ENCODE assay signal across 27 mouse cellular contexts in genomic region chr2:153087091-153087490, GRCm38 (mm10). TPM values are rescaled to one million over a fixed set of nuclear protein-coding genes. Genes with fewer than 3 reads are reported as not detected.
"Had no signal": no experiment of that assay in that cellular context is flagged by ENCODE, and none has a peak within 500 bp of the region (broad histone marks: within the 10 kb centered on the region; RNA-seq: fewer than 3 reads in every experiment).

No protein-coding gene starts in this region.

- H3K36me3 ChIP-seq: limb, embryonic 10.5 days; limb, embryonic 13.5 days; liver, embryonic 12.5 days; liver, embryonic 15.5 days; lung, embryonic 15.5 days; midbrain, embryonic 10.5 days; midbrain, embryonic 13.5 days; neural tube, embryonic 13.5 days; stomach, embryonic 15.5 days had no signal

- DNase-seq: kidney, adult 2 months; liver; lung, adult 18-20 months; lung, postnatal 10 days; lung, postnatal 36 days; retina, postnatal 1 day; spleen, adult 18-20 months; thymus, postnatal 25 days had no signal

- H3K9ac ChIP-seq: limb, embryonic 13.5 days; liver, embryonic 12.5 days; liver, embryonic 15.5 days; lung, embryonic 15.5 days; midbrain, embryonic 13.5 days; neural tube, embryonic 13.5 days; stomach, embryonic 15.5 days had no signal

- ATAC-seq: intestine, postnatal 0 days; liver, embryonic 12.5 days; midbrain, embryonic 13.5 days; midbrain, embryonic 16.5 days had no signal

- H3K4me2 ChIP-seq: limb, embryonic 13.5 days; liver, embryonic 12.5 days; liver, embryonic 15.5 days; lung, embryonic 15.5 days; midbrain, embryonic 13.5 days; neural tube, embryonic 13.5 days; stomach, embryonic 15.5 days had no signal

- H3K4me3 ChIP-seq: layer of hippocampus, adult 2 months; limb, embryonic 10.5 days; limb, embryonic 13.5 days; liver, embryonic 12.5 days; liver, embryonic 15.5 days; lung, embryonic 15.5 days; megakaryocyte, embryonic 14.5 days; midbrain, embryonic 10.5 days; midbrain, embryonic 13.5 days; myocyte; neural tube, embryonic 13.5 days; stomach, embryonic 15.5 days had no signal

- H3K27ac ChIP-seq: kidney, postnatal 0 days; layer of hippocampus, adult 2 months; limb, embryonic 10.5 days; limb, embryonic 13.5 days; liver, embryonic 12.5 days; liver, embryonic 15.5 days; lung, embryonic 15.5 days; midbrain, embryonic 10.5 days; midbrain, embryonic 13.5 days; neural tube, embryonic 13.5 days; stomach, embryonic 15.5 days had no signal

- H3K4me1 ChIP-seq: limb, embryonic 13.5 days; liver, embryonic 15.5 days; midbrain, embryonic 10.5 days; midbrain, embryonic 13.5 days; neural tube, embryonic 13.5 days; stomach, embryonic 15.5 days had no signal

- H3K27me3 ChIP-seq: limb, embryonic 13.5 days; liver, embryonic 12.5 days; liver, embryonic 15.5 days; lung, embryonic 15.5 days; midbrain, embryonic 13.5 days; neural tube, embryonic 13.5 days; stomach, embryonic 15.5 days had no signal

- H3K9me3 ChIP-seq: limb, embryonic 10.5 days; limb, embryonic 13.5 days; liver, embryonic 12.5 days; liver, embryonic 15.5 days; lung, embryonic 15.5 days; megakaryocyte, embryonic 14.5 days; midbrain, embryonic 10.5 days; midbrain, embryonic 13.5 days; neural tube, embryonic 13.5 days; stomach, embryonic 15.5 days had no signal

RNA-seq across cellular contexts. Expression of gene Ccm2l, which starts 21.3 kb away (rescaled TPM):
- total RNA-seq: monocyte, adult 5-6 weeks; neutrophil, adult 5-6 weeks had no signal
- polyA plus RNA-seq: myocyte had no signal

RNA-seq across cellular contexts. Expression of gene Xkr7, which starts 55.4 kb away (rescaled TPM):
- total RNA-seq: monocyte, adult 5-6 weeks; neutrophil, adult 5-6 weeks had no signal
- polyA plus RNA-seq: intestine, postnatal 0 days; kidney, adult 2 months; kidney, embryonic 14.5 days; kidney, postnatal 0 days; limb, embryonic 10.5 days; limb, embryonic 13.5 days; liver, embryonic 12.5 days; liver, embryonic 15.5 days; lung, embryonic 15.5 days; myocyte; thymus, postnatal 0 days had no signal
